Comparison of ENCODE assay signal across 16 mouse cellular contexts in genomic region chr9:41364442-41365250, GRCm38 (mm10).
DNase-seq lines count a peak whose midpoint lies in the region; ATAC-seq and TF ChIP-seq lines count a peak whose summit lies in the region.
"Had no signal": no experiment of that assay in that cellular context is flagged by ENCODE, and none has a peak within 500 bp of the region (broad histone marks: within the 10 kb centered on the region; RNA-seq: fewer than 3 reads in every experiment).

No protein-coding gene starts in this region.

- H3K9ac ChIP-seq in hindbrain, embryonic 13.5 days, result peak overlapping the region; percentile 43
- H3K9ac ChIP-seq in midbrain, embryonic 14.5 days (replicated peaks; ENCODE audit: low read length), result no peak overlapping the region
- H3K9ac ChIP-seq: heart, embryonic 13.5 days; liver, embryonic 13.5 days had no signal

- no peak for TF ChIP-seq POLR2A in brain, embryonic 14.5 days (IDR thresholded peaks at IDR 0.05; ENCODE audit: borderline replicate concordance, extremely low read depth, insufficient read depth, insufficient read length, poor library complexity, severe bottlenecking)

- H3K4me1 ChIP-seq in hindbrain, embryonic 13.5 days (replicated peaks), result peaks cover 38% of the 10 kb centered on the region
- peaks cover 8% of the 10 kb centered on the region; the same call in 1 of the 2 replicates for H3K4me1 ChIP-seq in midbrain, embryonic 14.5 days (ENCODE audit: control insufficient read depth, insufficient read depth, low read length)
- H3K4me1 ChIP-seq: liver, embryonic 13.5 days; megakaryocyte, embryonic 14.5 days had no signal

- peak overlapping the region; percentile 6; the same call in 1 of the 2 replicates for H3K4me2 ChIP-seq in hindbrain, embryonic 13.5 days
- no peak overlapping the region for H3K4me2 ChIP-seq in midbrain, embryonic 14.5 days (ENCODE audit: low read length)
- H3K4me2 ChIP-seq: heart, embryonic 13.5 days; liver, embryonic 13.5 days had no signal

- 13% methylated on average over 6 of the region's 6 CpGs for WGBS in hindbrain, embryonic 13.5 days
- 26% methylated on average over 6 of the region's 6 CpGs for WGBS in midbrain, embryonic 14.5 days

- H3K27me3 ChIP-seq in hindbrain, embryonic 13.5 days, result no peaks in the 10 kb centered on the region
- H3K27me3 ChIP-seq in midbrain, embryonic 14.5 days (ENCODE audit: control insufficient read depth, insufficient read depth, low read length), result no peaks in the 10 kb centered on the region
- H3K27me3 ChIP-seq: heart, embryonic 13.5 days; liver, embryonic 13.5 days had no signal

- H3K27ac ChIP-seq in hindbrain, embryonic 13.5 days, result peak overlapping the region; percentile 74
- H3K27ac ChIP-seq in midbrain, embryonic 14.5 days (replicated peaks; ENCODE audit: low read depth, low read length), result peak overlapping the region; percentile 63
- H3K27ac ChIP-seq: heart, embryonic 13.5 days; liver, embryonic 13.5 days had no signal

- DNase-seq in brain, embryonic 14.5 days (ENCODE audit: low read depth), result peak; percentile 45
- DNase-seq in embryo, embryonic 11 days, result peak; percentile 55
- DNase-seq in midbrain, embryonic 14.5 days, result peak; percentile 36
- no peak for DNase-seq in right cerebral cortex, adult 2 months (ENCODE audit: low spot score in 2 of 2)
- no peak for DNase-seq in lung, postnatal 25 days (ENCODE audit: low spot score)
- DNase-seq in spleen, postnatal 10 days (ENCODE audit: low spot score in 2 of 2), result no peak
- no peak for DNase-seq in MN1 (ENCODE audit: low spot score)
- DNase-seq: gastrocnemius, postnatal 36 days; kidney, adult 8-10 months; layer of hippocampus, postnatal 36 days; liver, embryonic 13.5 days; thymus, postnatal 4 days had no signal

- H3K4me3 ChIP-seq in hindbrain, embryonic 13.5 days, result no peak overlapping the region
- H3K4me3 ChIP-seq in midbrain, embryonic 14.5 days (replicated peaks; ENCODE audit: low read depth, low read length), result no peak overlapping the region
- H3K4me3 ChIP-seq: heart, embryonic 13.5 days; liver, embryonic 13.5 days; megakaryocyte, embryonic 14.5 days had no signal

- TF ChIP-seq CTCF in brain, embryonic 14.5 days (IDR thresholded peaks at IDR 0.05; ENCODE audit: borderline replicate concordance, extremely low read depth, insufficient read depth, insufficient read length), result no peak

- H3K9me3 ChIP-seq in hindbrain, embryonic 13.5 days, result no peaks in the 10 kb centered on the region
- H3K9me3 ChIP-seq in midbrain, embryonic 14.5 days (ENCODE audit: control insufficient read depth, low read length), result no peaks in the 10 kb centered on the region
- H3K9me3 ChIP-seq: heart, embryonic 13.5 days; liver, embryonic 13.5 days; megakaryocyte, embryonic 14.5 days had no signal

- no peaks in the 10 kb centered on the region for H3K36me3 ChIP-seq in hindbrain, embryonic 13.5 days
- H3K36me3 ChIP-seq in midbrain, embryonic 14.5 days (ENCODE audit: control insufficient read depth, insufficient read depth, low read length), result no peaks in the 10 kb centered on the region
- H3K36me3 ChIP-seq: heart, embryonic 13.5 days; liver, embryonic 13.5 days had no signal

- no peak for ATAC-seq in hindbrain, embryonic 13.5 days (ENCODE audit: low FRiP score)
- no peak for ATAC-seq in midbrain, embryonic 14.5 days (ENCODE audit: low FRiP score, low TSS enrichment)
- ATAC-seq: activated CD4-positive, CD25-positive, alpha-beta regulatory T cell, adult 4 months had no signal

Comparison
In these comparisons a context has a peak if more than half of its experiments do, and no peak if none do; other contexts are left out.
1. DNase-seq: peak in brain, embryonic 14.5 days (single experiment), embryo, embryonic 11 days (single experiment) and midbrain, embryonic 14.5 days (single experiment); none in right cerebral cortex, adult 2 months (0 of 2), lung, postnatal 25 days (single experiment), spleen, postnatal 10 days (0 of 2) and MN1 (single experiment).